Mouse (Mus musculus): Measurements from ENCODE around the gene Lhfpl2.

Gene Lhfpl2

DNA sequence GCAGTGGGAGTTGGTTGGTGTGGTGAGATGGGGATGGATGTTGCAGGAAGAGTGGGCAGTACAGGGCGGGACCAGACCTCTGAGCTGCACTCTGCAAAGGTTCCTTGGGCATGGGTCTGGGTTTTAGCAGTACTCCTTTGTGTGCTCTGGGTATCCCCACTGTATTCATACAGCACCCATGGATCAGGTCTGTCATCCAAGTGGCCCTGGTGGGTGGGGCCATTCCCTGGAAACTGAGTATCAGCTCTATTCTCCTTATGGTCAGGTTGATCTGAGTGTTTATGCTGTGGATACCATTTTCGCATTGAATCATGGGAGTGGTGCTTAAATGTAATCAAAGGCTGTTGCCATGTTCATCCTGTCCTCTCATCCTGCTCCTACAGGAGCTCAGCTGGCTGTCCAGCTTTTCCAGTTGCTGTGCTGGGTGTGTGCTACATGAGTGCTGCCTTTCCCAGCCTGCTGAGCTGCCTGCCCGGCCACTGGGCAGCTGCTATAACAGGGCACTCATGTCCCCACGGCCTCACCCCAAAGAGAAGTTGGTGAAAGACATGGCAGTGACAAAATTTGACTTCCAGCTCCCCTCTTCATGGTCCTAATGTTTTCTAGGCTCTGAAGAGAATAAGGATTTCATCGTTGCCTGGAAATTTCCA, 9.2 kb downstream of the Lhfpl2 start:
- DNase-seq (ENCODE audit: low spot score in 2 of 2): no peak

GRCm38 (mm10) chr13:94068308-94068707, 10.7 kb downstream of the Lhfpl2 start:
- DNase-seq (ENCODE audit: low spot score in 2 of 2): no peak

- no peak for DNase-seq (ENCODE audit: low spot score in 2 of 2)
These were observed 12.1 kb downstream of the Lhfpl2 start for GRCm38 (mm10) chr13:94069421-94070307.

- no peak for DNase-seq (ENCODE audit: low spot score in 2 of 2)
These were observed 12.7 kb downstream of the Lhfpl2 start for GRCm38 (mm10) chr13:94070308-94070619.

GRCm38 (mm10) chr13:94070927-94071326, 13.3 kb downstream of the Lhfpl2 start:
- DNase-seq (ENCODE audit: low spot score in 2 of 2): no peak

- no peak for DNase-seq (ENCODE audit: low spot score in 2 of 2)
These were observed 15.6 kb downstream of the Lhfpl2 start for GRCm38 (mm10) chr13:94073046-94073715.

- DNase-seq (ENCODE audit: low spot score in 2 of 2): no peak
These were observed 16.1 kb downstream of the Lhfpl2 start for GRCm38 (mm10) chr13:94073716-94074115.

DNA sequence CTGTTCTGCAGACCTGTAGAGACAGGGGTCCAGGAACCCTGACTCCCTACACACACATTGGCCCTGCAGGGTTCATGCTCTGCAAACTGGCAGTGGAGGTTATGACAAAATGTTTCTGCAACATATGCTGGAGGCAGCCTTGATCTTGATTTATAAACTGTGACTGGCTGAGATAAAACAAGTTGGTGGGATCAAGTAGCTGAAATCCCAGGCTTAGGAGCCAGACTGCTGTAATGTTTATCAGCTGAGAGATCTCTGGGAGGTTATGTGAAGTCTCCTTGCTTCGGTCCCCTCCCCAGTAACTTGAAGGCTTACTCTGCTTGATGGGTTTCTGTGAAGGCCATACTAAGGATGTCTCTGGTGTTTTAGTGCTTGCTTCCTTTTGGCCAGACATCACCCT, 17.6 kb downstream of the Lhfpl2 start:
- no peak for DNase-seq (ENCODE audit: low spot score in 2 of 2)

DNA sequence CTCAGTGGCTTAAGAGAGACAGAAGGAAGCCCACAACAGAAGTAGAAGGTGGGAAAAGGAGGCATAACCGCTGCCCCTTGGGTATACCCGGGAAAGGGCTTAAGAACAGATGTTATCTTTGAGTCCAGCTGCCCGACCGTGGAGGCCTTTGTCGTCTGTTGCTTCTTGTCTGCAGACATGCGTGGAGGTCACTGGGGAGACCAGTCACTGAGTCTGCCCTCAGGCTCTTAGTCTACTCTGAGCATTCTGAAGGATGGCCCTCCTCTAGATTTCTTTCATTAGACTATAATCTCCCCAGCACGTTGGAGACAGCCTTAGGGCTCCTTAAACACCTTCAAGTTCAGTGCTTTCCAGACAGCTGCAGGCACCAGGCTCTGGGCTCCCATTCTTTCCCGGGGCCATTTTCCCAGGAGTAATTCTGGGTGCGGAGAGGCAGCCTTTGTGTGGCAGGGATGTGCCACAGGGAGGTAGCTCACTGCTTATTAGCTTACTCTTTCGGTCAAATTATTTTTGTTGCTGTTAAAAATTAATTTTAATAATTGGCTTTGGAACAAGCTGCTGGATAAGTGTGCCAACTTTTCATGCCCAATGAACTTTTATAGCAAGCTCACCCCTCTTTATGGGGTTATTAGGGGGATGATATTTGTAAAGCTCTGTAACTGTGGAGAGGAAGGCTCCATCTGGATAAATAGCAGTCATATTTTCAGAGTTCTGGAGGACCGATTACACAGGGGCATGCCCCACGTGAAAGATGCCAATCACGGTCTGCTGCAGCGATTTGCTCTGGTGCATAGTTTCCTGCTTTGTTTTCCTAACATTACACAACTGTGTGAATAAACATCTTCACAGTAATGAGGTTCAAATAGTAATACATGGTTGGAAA, 19.8 kb downstream of the Lhfpl2 start:
- DNase-seq (ENCODE audit: low spot score in 2 of 2): no peak

- no peak for DNase-seq (ENCODE audit: low spot score in 2 of 2)
These were observed 25.6 kb downstream of the Lhfpl2 start for GRCm38 (mm10) chr13:94083196-94083595.

DNA sequence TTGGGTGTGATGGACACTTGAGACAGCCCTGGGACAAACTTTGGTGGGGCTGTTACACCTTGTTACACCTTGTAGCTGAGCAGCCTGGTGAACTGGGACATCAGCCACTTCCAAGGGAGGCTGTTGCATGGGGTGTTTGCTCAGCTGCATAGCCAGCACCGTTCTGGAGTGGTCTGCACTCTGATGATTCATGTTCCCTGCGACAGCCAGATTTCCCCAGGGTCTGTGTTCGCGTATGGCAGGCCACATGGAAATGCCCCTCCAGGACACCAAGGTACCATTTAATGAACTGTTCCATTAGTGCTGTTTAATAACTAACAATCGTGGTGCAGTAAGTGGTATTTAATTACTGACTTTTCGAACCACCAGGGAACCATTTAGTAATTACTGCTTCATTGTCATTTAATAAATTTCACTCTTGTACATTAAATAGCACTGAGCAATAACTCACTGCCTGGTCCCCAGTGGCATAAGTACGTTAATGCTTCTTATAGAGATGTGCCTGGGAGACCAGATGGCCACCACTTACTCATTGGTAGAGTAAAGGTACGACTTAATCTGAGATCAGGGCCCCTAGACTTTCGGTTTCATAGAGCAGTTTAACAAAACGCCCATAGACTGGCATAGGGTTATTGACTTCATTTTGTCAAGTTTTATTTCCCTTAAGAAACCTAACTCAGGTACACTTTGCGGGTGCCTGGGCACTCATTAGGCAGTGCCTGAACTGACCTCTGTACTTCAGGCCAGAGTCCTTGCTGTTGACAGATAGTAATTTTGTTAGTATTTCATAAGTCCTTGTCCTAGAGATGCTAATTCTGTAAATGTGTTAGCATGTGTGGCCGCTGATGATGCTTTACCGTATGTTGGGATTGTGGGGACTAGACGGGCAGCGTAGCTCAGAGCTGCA, 26.9 kb downstream of the Lhfpl2 start:
- DNase-seq (ENCODE audit: low spot score in 2 of 2): no peak

- DNase-seq (ENCODE audit: low spot score in 2 of 2): no peak
These were observed 28.7 kb downstream of the Lhfpl2 start for GRCm38 (mm10) chr13:94086090-94086808.

DNA sequence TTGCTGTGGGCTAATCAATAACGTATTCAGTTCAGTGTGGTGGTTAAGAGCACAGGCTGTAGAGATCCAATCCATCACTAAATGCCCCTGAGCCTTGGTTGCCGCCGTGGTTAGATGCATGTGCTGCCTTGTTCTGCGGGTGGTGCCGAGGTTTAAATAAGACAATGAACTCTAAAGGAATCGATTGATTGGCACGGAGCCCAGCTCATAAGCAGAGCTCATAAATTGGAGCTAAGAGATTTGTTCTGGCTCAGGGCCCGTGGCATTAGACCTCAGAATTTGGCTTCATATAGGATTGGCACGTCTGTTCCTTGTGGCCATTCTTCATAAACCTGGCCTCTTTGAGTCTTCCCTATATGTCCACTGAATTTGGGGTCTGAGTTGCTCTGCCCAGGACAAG, 29.5 kb downstream of the Lhfpl2 start:
- DNase-seq (ENCODE audit: low spot score in 2 of 2): no peak

DNA sequence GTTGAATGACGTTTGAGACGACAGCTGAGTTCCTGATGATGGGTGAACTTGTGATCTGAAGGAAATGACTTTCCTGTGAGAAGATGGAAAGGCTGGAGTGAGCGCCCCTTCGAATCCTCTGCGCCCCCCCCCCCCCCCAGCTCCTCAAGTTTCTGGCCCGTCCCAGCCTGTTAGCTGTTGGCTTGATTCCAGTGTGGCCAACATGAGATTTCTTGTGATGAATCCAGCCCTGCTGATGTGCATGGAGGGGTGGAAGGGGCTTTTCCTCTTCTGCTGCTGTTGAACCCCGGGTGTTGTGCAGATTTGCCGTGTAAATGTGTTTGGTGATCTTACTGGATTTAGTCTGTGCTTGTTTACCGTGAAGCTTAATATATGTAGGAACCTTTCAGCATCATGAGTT, 31.2 kb downstream of the Lhfpl2 start:
- DNase-seq (ENCODE audit: low spot score in 2 of 2): no peak

GRCm38 (mm10) chr13:94089286-94089685, 31.7 kb downstream of the Lhfpl2 start:
- DNase-seq (ENCODE audit: low spot score in 2 of 2): no peak

GRCm38 (mm10) chr13:94091366-94091765, 33.8 kb downstream of the Lhfpl2 start:
- DNase-seq (ENCODE audit: low spot score in 2 of 2): no peak

DNA sequence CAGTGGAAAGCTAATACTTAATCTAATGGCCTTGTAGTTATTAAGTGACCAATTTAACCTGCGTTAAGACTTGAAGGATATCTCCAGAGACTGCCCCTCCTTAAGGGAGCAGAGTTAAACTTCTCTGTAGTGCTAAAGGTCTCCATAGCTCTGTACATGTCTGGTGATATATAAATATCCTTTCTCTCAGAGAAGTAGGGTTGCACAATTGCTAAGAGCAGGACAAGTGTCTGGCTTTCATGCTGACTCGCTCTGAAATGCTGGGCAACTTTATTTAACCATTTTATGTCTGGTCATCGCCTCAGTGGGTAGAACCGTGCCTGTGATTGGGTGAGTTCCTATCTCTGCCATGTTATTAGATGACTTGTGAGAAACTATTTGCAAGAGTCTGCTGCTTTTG, 36.6 kb downstream of the Lhfpl2 start:
- DNase-seq (ENCODE audit: low spot score in 2 of 2): no peak

GRCm38 (mm10) chr13:94094625-94095024, 37.0 kb downstream of the Lhfpl2 start:
- no peak for DNase-seq (ENCODE audit: low spot score in 2 of 2)

- no peak for DNase-seq (ENCODE audit: low spot score in 2 of 2)
These were observed 37.6 kb downstream of the Lhfpl2 start for GRCm38 (mm10) chr13:94095202-94095601.

DNA sequence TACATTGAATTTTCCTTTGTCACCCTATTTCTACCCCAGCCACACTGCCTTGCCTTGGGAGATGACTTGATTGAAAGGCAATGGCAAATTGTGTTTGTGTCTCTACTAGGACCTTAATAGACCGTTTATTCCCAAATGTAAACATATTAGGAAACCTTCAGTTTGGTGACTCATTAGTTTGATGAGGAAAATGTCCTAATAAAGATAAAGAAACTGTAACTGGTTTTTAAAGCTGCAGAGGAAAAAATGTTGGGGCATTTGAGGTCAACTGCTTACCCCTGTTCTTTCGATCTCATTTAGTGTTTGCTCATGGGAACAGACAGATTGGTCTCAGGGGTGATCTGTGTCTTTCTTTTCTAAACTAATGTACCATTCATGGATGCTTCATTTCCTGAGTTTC, 40.1 kb downstream of the Lhfpl2 start:
- DNase-seq (ENCODE audit: low spot score in 2 of 2): no peak

All from heart, adult 9 months (tissue).